Mouse (Mus musculus) urinary bladder, postnatal 14 days (tissue): ENCODE measurements at regions not wholly inside any gene's neighbourhood (a gene's known extent, or its start where the extent isn't known, plus 50 kb on each side); places are given as distances from the start of the nearest gene placed in this dataset.

Experiments
- DNase-seq: peaks from one replicate; pipeline ENCODE4 v3.0.0; 2021; ENCODE audit warnings: low spot score

DNA sequence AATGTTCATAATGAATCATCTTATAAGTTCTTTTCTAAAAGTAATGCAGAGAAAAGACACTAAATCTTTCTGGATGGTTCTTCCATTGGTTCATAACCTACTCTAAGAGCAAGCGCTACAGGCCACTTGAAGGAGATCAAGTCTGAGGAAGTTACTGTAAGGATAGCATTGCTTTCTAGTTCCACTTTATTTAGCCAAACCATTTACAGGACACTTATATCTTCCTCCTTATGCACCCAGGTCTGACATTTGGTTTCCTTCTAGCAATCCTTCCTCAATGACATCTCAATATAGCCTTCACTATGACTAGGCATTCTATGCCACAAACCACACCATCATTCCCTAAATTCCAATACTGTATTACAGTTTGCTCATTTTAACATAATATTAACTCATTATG, 316.0 kb downstream of the Gm11361 start:
- DNase-seq, result no peak

DNA sequence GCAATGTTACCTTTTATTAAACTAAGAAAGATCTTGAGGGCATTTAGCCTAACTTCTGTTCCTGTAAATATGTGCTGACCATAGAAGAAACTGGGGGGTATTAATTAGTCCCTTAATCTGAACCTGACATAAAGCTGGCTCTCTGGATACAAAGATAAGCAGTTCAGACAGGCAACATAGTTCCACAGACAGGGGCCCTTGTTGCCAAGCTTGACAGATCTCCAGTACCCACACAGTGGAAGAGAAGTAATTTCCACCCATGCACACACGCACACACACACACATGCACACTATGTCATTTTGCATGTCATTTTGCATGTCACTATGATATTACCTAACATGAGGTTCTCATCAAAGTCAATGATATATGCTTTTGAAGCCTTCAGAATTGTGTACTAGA, 315.1 kb downstream of the Gm11361 start:
- DNase-seq, result no peak

- DNase-seq, result no peak
Measured at GRCm38 (mm10) chr13:28571716-28572115, 314.4 kb downstream of the Gm11361 start.

GRCm38 (mm10) chr13:28563585-28563984, 306.3 kb downstream of the Gm11361 start:
- no peak for DNase-seq

DNA sequence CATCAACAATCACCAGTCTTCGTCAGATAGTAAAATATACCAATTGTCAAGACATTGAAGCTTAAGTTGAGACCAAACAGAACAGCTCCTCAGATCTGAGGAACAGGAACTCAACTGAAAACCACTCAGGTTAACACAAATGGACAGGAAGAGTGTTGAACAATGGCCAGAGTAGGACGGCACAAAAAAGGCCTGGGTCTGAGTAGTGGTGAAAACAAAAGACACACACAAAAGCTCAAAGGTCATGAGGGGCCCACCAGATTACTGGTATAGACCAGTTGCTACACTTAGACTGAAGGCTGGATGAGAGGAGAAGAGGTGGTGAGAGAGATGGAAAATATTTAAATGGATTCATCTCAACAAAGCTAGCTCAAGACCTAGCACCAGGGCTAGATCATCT, 302.8 kb downstream of the Gm11361 start:
- no peak for DNase-seq

GRCm38 (mm10) chr13:28557032-28557570, 299.8 kb downstream of the Gm11361 start:
- DNase-seq, result no peak

DNA sequence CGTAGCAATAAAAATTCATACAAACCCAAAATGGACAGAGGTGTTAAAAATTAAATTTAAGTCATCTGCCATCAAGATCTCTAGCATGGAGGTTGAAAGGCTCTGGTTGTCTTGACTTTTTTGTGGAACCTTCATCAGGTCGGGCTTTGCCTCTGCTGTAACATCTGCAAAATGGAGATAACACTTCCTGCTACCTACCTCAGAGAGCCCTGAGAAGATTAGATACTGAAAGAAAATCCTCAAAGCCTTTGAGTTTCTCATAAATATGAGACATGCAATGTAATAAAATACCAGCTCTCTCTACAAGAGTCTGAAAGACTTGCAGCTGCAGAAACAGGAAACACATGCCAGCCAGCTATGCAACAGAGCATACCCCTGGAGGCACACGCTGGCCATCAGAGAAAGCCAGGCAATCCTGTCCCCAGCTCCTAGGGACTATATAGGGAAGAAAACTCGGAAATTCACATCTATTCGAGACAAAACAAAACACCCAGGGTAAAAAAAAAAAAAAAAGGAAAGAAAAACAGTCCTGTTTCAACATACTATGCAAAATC, 299.1 kb downstream of the Gm11361 start:
- DNase-seq, result no peak

DNA sequence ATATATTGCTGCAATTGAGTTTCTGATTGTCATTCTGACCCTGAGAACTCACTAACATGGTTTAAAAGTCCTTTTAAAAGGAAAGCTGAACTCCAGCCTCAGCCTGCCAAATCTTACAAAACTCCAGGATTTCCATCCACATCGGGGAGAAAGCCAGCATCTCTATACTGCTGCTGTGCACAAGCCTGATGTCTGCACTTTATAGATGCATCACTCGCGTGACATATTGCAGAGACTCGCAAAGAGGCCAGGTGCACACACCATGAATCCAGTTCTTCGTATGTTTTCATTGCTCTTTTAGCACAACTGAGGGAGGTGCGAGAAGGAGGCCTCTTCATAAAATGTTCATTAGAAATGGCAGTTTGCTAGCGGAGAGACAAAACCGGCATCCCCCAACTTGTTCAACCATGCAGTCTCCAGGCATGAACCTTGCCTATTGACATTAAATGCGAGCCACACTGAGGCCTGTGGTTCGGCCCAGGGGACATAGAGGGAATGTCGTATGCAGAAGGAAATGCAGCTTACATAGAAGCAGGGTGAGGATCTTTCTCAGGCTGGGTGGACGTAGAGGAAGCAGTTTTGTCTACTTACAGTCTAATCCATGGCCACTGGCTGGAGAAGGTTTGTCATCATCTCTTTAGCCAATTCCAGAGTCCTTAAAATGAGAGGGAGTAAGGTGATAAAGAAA, 297.0 kb downstream of the Gm11361 start:
- no peak for DNase-seq

DNA sequence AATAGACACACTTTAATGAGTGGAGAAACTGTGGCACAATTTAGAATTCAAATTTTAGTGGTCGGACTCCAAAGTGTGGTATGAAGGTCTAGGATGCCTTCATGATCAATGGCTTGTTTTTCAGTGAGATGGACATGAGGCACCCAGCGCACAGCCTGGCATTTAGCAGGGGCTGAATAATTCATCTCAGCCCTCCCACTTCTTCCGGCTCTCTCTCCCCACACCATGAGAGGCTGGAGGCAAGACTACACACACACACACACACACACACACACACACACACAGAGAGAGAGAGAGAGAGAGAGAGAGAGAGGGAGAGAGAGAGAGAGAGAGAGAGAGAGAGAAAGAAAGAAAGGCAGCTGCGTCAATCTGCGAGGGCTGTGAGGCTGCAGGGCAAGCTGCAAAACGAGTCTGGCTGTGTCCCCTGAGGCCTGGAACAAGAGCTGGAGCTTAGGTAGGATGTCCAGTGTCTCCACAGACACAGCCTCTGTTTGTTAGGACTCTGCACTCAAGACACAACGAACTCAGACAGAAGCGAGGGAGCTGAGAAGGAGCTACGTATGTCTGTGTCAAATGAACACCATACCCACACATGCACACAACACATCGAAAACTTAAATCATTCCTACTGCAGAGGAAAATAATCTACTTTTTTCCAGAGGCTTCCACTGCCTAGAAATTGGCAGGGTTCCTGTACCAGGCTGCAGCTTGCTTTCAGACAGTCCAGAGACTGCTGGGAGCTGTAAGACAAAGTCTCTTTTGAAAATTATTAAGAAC, 295.8 kb downstream of the Gm11361 start:
- DNase-seq, result no peak

GRCm38 (mm10) chr13:28551555-28551954, 294.2 kb downstream of the Gm11361 start:
- DNase-seq, result no peak

DNA sequence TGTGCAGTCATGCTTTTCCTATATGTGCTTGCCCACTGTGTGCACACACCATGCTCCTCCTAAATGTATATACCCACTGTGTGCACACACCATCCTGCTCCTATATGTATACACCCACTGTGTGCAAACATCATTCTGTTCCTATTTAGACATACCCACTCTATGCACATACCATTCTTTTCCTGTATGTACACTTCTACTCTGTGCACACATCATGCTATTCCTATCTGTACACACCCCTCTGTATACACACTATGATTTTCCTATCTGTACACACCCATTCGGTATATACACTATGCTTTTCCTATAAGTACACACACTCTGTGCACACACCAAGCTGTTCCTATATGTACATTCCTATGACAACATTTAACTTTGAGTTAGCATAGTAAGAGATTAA, 288.5 kb downstream of the Gm11361 start:
- no peak for DNase-seq

DNA sequence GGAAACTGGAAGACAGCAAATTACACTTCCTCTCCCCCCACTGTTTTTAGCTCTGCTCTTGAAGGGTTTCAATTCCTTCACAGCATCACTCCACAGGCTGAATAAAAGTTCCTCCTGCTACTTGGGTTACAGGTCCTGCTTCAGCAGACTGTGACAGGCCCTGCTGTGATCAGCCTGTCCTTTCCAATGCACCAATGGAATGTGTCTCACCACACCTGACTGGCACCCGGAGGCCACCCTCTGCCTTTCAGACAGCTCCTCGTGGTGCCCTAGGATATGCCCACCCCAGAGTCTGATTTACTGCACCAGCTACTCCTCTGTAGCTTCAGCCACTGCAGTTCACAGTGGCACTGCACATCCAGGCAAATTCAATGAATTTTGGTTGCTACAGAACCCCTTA, 288.0 kb downstream of the Gm11361 start:
- no peak for DNase-seq

DNA sequence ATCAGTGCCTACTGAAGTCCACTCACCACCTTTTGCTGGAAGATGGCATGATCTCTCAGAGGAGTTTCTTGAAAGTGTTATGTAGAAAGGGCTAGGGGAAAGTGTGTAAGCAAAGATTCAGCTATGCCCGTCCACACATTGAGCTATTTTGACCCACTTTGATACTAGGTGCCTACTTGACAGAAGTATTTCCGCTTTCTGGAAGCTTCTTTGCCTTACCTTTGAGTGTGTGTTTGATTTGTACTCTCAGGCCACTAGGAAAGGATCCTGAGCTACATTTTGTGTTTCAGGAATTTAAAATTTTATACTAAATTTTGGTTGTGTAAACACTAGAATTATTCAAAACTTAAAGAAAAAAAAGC, 287.5 kb downstream of the Gm11361 start:
- DNase-seq, result no peak

- peak; percentile 35 for DNase-seq
Measured at GRCm38 (mm10) chr13:28544003-28544818, 286.9 kb downstream of the Gm11361 start.

GRCm38 (mm10) chr13:28541607-28542006, 284.3 kb downstream of the Gm11361 start:
- DNase-seq, result no peak

DNA sequence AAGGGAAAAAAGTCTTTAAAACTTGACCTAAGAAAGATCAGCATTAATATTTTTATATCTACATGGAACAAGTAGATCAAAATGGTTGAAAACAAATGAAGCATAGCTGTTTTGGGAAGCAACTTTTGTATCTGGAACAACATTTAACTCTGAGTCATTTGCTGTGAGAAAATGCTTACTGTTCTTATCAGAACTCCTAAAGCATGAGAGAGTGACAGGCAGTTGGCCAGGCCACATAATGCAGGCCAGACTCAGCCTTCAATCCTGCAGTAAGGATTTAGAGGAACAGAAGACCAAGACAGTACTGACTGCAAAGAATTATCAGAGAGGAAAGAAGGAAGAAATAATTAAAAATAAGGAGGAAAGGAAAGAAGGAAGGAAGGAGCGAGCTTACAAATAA, 275.8 kb downstream of the Gm11361 start:
- no peak for DNase-seq

DNA sequence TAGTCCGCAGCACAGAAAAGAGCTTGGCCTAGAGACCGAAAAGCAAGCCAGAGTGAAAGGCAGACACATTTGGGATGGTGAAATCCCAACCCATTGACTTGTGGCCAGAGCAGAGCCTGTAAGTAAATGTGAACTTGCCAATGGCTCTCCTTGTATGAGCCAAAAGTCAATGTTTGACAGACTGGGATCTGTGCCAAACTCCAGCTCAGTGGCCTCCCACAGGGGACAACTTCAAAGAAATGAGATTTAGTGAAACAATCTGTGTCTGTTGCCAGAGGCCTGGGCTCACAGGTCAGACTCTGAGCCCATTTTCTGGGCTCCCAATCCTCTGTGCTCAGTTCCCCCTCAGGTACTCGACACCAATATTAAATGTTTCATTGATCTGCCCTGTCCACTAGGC, 274.9 kb downstream of the Gm11361 start:
- DNase-seq, result peak; percentile 55

DNA sequence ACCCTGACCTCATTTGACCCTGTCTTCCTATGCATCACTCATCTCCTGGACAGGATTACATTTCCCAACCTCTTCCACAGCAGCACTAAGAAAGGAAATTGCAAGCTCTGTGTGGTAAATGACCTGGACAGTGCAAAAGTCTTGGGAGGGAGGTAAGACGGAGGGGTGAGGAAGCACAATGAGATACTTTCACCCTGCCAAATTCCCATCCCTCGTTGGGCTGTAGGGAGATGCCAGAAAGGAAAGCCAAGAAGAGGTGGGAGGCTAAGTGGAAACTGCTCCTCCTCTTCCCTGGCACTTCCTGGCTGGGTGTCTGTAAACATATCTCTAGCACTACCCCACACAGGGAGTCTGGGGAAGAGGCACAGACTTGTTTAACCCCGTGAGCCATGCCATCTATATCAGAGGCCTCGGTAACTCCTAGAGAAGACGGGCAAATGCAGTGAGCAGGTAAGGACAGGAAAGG, 274.2 kb downstream of the Gm11361 start:
- DNase-seq, result no peak

GRCm38 (mm10) chr13:28530947-28531346, 273.6 kb downstream of the Gm11361 start:
- DNase-seq, result no peak

DNA sequence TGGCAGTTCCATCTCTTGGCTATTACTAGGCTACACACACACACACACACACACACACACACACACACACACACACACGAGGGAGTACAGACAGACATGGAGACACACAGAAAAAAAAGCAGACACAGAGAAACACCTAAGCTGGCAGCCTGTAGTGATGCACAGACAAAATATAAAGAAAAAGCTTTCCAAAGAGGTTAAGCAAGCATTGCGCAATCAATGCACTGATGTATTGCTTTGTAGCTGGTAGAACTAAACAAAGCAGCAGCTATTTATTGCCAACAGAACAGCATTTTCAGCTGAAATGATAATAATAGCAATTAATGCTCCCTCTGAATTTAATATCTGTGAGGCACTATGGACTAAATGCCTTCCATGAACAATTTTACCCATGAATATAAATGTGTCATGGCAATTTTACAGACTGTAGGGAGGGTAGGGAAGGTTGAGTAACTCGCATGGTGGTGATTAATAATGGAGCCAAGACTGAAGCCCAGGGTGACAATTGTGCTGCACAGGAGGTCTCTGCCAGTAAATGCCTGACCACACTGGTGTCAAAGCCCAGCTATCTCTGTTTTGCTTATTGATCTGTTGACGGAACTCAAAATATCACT, 271.7 kb downstream of the Gm11361 start:
- DNase-seq, result no peak

- no peak for DNase-seq
Measured at GRCm38 (mm10) chr13:28526299-28526698, 269.0 kb downstream of the Gm11361 start.

- DNase-seq, result no peak
Measured at GRCm38 (mm10) chr13:28524411-28524810, 267.1 kb downstream of the Gm11361 start.
